Mouse (Mus musculus) hindbrain, postnatal 0 days (tissue): Measurements from ENCODE around the gene Zfp280b. TPM values are rescaled to one million over a fixed set of nuclear protein-coding genes. Genes with fewer than 3 reads are reported as not detected.

ENCODE experiments used
- ATAC-seq: fragments of 200-750 bp; cut with Nextera tagmentation; 2 replicates; pipeline ENCODE4 v1.8.0; 2017; ENCODE audit warnings: mild to moderate bottlenecking, moderate TSS enrichment, moderate library complexity
- DNase-seq: peaks from one replicate; pipeline ENCODE4 v3.0.0-alpha.2; 2015; ENCODE audit warnings: low spot score
- H3K27ac ChIP-seq: fragments of 300-500 bp; sonication (generic); 2 replicates; pipeline ENCODE4 v1.5.1; 2014; ENCODE audit warnings: mild to moderate bottlenecking
- H3K27me3 ChIP-seq: fragments of 300-500 bp; sonication (generic); 2 replicates; pipeline ENCODE4 v1.6.1; 2014; ENCODE audit warnings: low read length, mixed read lengths; ENCODE audit not compliant: insufficient read depth
- H3K36me3 ChIP-seq: fragments of 300-500 bp; sonication (generic); 2 replicates; pipeline ENCODE4 v1.6.1; 2014; ENCODE audit warnings: low read length, mixed read lengths; ENCODE audit not compliant: insufficient read depth
- H3K4me1 ChIP-seq: fragments of 300-500 bp; sonication (generic); 2 replicates; pipeline ENCODE4 v1.6.1; 2014; ENCODE audit warnings: antibody characterized with exemption, low read length, mixed read lengths; ENCODE audit not compliant: insufficient read depth
- H3K4me2 ChIP-seq: fragments of 300-500 bp; sonication (generic); 2 replicates; pipeline ENCODE4 v1.6.1; 2014; ENCODE audit warnings: low read depth, mild to moderate bottlenecking, low read length, moderate library complexity, mixed read lengths
- H3K4me3 ChIP-seq: fragments of 300-500 bp; sonication (generic); 2 replicates; pipeline ENCODE4 v1.5.1; 2014; ENCODE audit warnings: low read length
- H3K9ac ChIP-seq: fragments of 300-500 bp; sonication (generic); replicated peaks from 2 replicates; pipeline ENCODE4 v1.6.1; 2014; ENCODE audit warnings: mild to moderate bottlenecking, low read length, moderate library complexity, mixed read lengths
- H3K9me3 ChIP-seq: fragments of 300-500 bp; sonication (generic); 2 replicates; pipeline ENCODE4 v1.6.1; 2016; ENCODE audit warnings: low read length, mixed read lengths
- CTCF ChIP-seq: IDR thresholded peaks from 2 replicates; pipeline ENCODE4 v1.5.1; 2016; ENCODE audit warnings: antibody characterized with exemption, control low read depth, low read depth
- WGBS: fragments of 180-500 bp; shearing (Covaris S2); extraction: QIAGEN DNeasy Blood & Tissue Kit; methylation state at CpG from one replicate; pipeline ENCODE4 v1.1.7; 2014; 5-methylcytosine and 5-hydroxymethylcytosine counted together
- polyA plus RNA-seq: library from polyadenylated mRNA; unstranded; fragments of >200 nt; fragmentation: Nextera tagmentation; extraction: Ambion mirVana; gene quantifications from 2 replicates; pipeline ENCODE4 v1.2.1, GENCODE M21; 2015
- total RNA-seq: library from RNA; depleted of rRNA; stranded (reverse); fragments of >200 nt; gene quantifications from 2 replicates; pipeline ENCODE4 v1.2.3, GENCODE M21; 2014

Zfp280b gene
- total and polyA plus RNA-seq, 2 experiments from 2014 or later, result 7.9 to 10.5 TPM

GRCm38 (mm10) chr10:76021728-76022127 is 10.7 kb upstream of the Zfp280b start:
- no peaks in the 10 kb centered on the region for H3K4me1 ChIP-seq
- no peak for ATAC-seq
- no peak overlapping the region for H3K4me2 ChIP-seq
- H3K4me3 ChIP-seq, result no peak overlapping the region
- WGBS, result 84% methylated on average over 3 of the region's 3 CpGs
- H3K9me3 ChIP-seq, result no peaks in the 10 kb centered on the region
- DNase-seq, result no peak
- TF ChIP-seq CTCF, result no peak
- H3K27ac ChIP-seq, result no peak overlapping the region
- H3K9ac ChIP-seq, result no peak overlapping the region
- H3K27me3 ChIP-seq, result no peaks in the 10 kb centered on the region
- H3K36me3 ChIP-seq, result no peaks in the 10 kb centered on the region

GRCm38 (mm10) chr10:76023921-76024320 is 8.5 kb upstream of the Zfp280b start:
- ATAC-seq (no peak), DNase-seq (no peak)
- no peak overlapping the region for H3K9ac ChIP-seq
- no peaks in the 10 kb centered on the region for H3K27me3 ChIP-seq
- H3K4me1 ChIP-seq, result no peaks in the 10 kb centered on the region
- no peak overlapping the region for H3K27ac ChIP-seq
- 93% methylated on average over 6 of the region's 6 CpGs for WGBS
- H3K4me2 ChIP-seq, result no peak overlapping the region
- no peaks in the 10 kb centered on the region for H3K36me3 ChIP-seq
- no peak overlapping the region for H3K4me3 ChIP-seq
- no peak for TF ChIP-seq CTCF
- H3K9me3 ChIP-seq, result no peaks in the 10 kb centered on the region

- ATAC-seq (no peak), DNase-seq (no peak)
- Histone ChIP-seq H3K27me3 (no peaks in the 10 kb centered on the region), H3K36me3 (no peaks in the 10 kb centered on the region), H3K4me2 (no peak overlapping the region), H3K4me1 (no peaks in the 10 kb centered on the region), H3K27ac (no peak overlapping the region), H3K9me3 (no peaks in the 10 kb centered on the region), H3K9ac (no peak overlapping the region), H3K4me3 (no peak overlapping the region)
- 91% methylated on average over 10 of the region's 10 CpGs for WGBS
- TF ChIP-seq CTCF, result no peak
These were observed 6.8 kb upstream of the Zfp280b start for GRCm38 (mm10) chr10:76025470-76026190.

- H3K4me1 ChIP-seq, result no peaks in the 10 kb centered on the region
- H3K36me3 ChIP-seq, result no peaks in the 10 kb centered on the region
- H3K27ac ChIP-seq, result no peak overlapping the region
- no peaks in the 10 kb centered on the region for H3K9me3 ChIP-seq
- no peak overlapping the region for H3K4me3 ChIP-seq
- ATAC-seq, result no peak
- H3K4me2 ChIP-seq, result no peak overlapping the region
- H3K27me3 ChIP-seq, result no peaks in the 10 kb centered on the region
- DNase-seq, result no peak
- TF ChIP-seq CTCF, result no peak
- 73% methylated on average over 11 of the region's 12 CpGs for WGBS
- no peak overlapping the region for H3K9ac ChIP-seq
These were observed 5.1 kb upstream of the Zfp280b start for GRCm38 (mm10) chr10:76027127-76028015.

GRCm38 (mm10) chr10:76028016-76028366 is 4.5 kb upstream of the Zfp280b start:
- no peak for ATAC-seq

GRCm38 (mm10) chr10:76028396-76028795 is 4.1 kb upstream of the Zfp280b start:
- DNase-seq, result no peak
- Histone ChIP-seq H3K36me3 (no peaks in the 10 kb centered on the region), H3K4me1 (no peaks in the 10 kb centered on the region), H3K27ac (no peak overlapping the region), H3K4me2 (no peak overlapping the region), H3K4me3 (no peak overlapping the region), H3K9ac (no peak overlapping the region), H3K9me3 (no peaks in the 10 kb centered on the region), H3K27me3 (no peaks in the 10 kb centered on the region)
- no peak for ATAC-seq
- no peak for TF ChIP-seq CTCF
- 77% methylated on average over 9 of the region's 9 CpGs for WGBS

More at GRCm38 (mm10) chr10:76028016-76028366, 4.5 kb upstream of the Zfp280b start:
- no peak for DNase-seq
- Histone ChIP-seq H3K4me1 (no peaks in the 10 kb centered on the region), H3K9me3 (no peaks in the 10 kb centered on the region), H3K27me3 (no peaks in the 10 kb centered on the region), H3K9ac (no peak overlapping the region), H3K4me3 (no peak overlapping the region), H3K36me3 (no peaks in the 10 kb centered on the region), H3K4me2 (no peak overlapping the region), H3K27ac (no peak overlapping the region)
- WGBS, result 21% methylated on average over 4 of the region's 4 CpGs
- no peak for TF ChIP-seq CTCF

- Histone ChIP-seq H3K36me3 (no peaks in the 10 kb centered on the region), H3K27ac (no peak overlapping the region), H3K4me2 (no peak overlapping the region), H3K27me3 (no peaks in the 10 kb centered on the region), H3K4me1 (no peaks in the 10 kb centered on the region), H3K9me3 (no peaks in the 10 kb centered on the region), H3K4me3 (no peak overlapping the region), H3K9ac (no peak overlapping the region)
- TF ChIP-seq CTCF, result no peak
- no peak for ATAC-seq
- WGBS, result 67% methylated on average over 5 of the region's 5 CpGs
- no peak for DNase-seq
These were observed 3.2 kb upstream of the Zfp280b start for GRCm38 (mm10) chr10:76029276-76029675.
